Mouse (Mus musculus) activated CD4-positive, CD25-positive, alpha-beta regulatory T cell (primary cell): Measurements from ENCODE around the gene Gm13279. TPM values are rescaled to one million over a fixed set of nuclear protein-coding genes. Genes with fewer than 3 reads are reported as not detected.

Experiments
- polyA plus RNA-seq, 2 experiments: library from polyadenylated mRNA; unstranded; fragments of 100-300 nt; shearing (Covaris generic); gene quantifications; one replicate each; pipeline ENCODE4 v1.2.1; 2017

Gene Gm13279
- not detected for polyA plus RNA-seq

DNA sequence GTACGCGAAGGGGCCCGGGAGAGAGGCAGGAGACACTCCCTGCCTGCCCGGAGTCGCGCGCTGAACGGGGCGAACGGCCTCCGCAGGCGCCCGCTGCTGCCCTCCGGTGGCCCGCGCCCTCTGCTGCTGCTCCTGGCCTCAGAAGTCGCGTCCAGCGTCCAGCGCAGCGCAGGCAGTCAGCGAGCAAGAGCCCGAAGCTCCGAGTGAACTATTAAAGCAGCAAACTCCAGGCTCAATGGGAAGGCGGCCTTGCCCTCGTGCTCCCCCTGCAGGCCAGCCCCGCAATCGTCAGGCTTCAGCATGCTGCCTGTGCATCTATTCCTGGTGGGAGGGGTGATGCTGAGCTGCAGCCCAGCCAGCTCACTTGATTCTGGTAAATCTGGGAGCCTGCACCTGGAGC lies at the start of gene Gm13279:
Gene Gm13279, plus strand, starts transcription at position 301 of the 400 bp plus-strand sequence.

DNA sequence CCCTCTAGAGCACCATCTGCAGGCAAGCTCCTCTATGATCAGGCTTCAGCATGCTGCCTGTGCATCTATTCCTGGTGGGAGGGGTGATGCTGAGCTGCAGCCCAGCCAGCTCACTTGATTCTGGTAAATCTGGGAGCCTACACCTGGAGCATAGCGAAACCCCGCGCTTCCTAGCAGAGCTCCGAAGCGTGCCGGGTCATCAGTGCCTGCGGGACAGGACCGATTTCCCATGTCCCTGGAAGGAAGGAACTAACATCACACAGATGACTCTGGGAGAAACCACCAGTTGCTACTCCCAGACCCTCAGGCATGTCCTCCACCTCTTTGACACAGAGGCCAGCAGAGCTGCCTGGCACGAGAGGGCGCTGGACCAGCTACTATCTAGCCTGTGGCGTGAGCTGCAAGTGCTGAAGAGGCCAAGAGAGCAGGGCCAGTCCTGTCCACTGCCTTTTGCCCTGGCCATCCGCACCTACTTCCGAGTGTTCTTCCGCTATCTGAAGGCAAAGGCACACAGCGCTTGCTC lies 42.3 kb upstream of the Gm13279 start, which contains the start of gene Gm13271:
Gene Gm13271, plus strand, starts transcription at position 51 of the 523 bp plus-strand sequence.

DNA sequence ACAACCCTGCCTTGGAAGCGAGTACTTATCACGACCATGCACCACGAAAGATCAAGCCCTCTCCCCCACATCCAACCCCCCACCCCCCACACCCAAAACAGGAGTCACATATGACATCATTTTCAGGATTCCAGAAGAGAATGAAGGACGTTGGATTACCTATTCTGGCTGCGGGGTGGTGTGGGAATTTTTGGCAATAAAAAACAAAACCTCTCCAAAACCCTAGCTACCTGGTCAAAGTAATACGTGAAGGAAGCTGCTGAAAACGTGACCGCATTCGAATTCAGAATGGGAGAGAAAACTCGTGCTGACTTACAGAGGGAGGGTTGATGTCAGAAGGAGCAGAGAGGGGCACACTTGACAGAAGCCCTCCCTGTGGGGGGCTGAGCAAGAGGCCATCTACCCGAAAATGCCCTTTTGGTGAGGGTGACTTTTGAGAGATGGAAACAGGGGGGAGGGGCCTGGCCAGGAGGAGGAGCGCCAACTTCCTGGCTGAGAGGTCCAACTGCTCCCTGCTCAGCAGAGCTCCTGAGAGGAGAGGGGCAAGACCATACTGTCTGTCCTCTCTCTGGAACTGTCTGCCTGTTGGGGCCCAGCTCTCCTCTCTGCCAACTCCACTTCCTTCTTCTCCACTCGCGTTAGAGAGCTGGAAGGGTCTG lies 37.5 kb upstream of the Gm13279 start, which contains the start of gene Gm13283:
Gene Gm13283, plus strand, starts transcription at position 510 of the 659 bp plus-strand sequence.

DNA sequence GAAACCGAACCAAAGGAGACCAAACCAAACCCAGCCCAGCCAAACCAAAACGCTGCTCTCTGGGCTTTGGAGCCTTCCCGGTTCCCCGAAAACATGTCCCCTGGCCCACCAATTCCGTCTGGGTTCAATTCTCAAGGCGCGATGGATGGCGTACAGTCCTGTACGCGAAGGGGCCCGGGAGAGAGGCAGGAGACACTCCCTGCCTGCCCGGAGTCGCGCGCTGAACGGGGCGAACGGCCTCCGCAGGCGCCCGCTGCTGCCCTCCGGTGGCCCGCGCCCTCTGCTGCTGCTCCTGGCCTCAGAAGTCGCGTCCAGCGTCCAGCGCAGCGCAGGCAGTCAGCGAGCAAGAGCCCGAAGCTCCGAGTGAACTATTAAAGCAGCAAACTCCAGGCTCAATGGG lies 23.7 kb upstream of the Gm13279 start, which contains the start of gene Gm13290:
Gene Gm13290, plus strand, starts transcription at position 301 of the 400 bp plus-strand sequence.

DNA sequence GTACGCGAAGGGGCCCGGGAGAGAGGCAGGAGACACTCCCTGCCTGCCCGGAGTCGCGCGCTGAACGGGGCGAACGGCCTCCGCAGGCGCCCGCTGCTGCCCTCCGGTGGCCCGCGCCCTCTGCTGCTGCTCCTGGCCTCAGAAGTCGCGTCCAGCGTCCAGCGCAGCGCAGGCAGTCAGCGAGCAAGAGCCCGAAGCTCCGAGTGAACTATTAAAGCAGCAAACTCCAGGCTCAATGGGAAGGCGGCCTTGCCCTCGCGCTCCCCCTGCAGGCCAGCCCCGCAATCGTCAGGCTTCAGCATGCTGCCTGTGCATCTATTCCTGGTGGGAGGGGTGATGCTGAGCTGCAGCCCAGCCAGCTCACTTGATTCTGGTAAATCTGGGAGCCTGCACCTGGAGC lies 20.6 kb upstream of the Gm13279 start, which contains the start of gene Gm13289:
Gene Gm13289, plus strand, starts transcription at position 301 of the 400 bp plus-strand sequence.

DNA sequence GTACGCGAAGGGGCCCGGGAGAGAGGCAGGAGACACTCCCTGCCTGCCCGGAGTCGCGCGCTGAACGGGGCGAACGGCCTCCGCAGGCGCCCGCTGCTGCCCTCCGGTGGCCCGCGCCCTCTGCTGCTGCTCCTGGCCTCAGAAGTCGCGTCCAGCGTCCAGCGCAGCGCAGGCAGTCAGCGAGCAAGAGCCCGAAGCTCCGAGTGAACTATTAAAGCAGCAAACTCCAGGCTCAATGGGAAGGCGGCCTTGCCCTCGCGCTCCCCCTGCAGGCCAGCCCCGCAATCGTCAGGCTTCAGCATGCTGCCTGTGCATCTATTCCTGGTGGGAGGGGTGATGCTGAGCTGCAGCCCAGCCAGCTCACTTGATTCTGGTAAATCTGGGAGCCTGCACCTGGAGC lies 17.6 kb upstream of the Gm13279 start, which contains the start of gene Gm13272:
Gene Gm13272, plus strand, starts transcription at position 301 of the 400 bp plus-strand sequence.

DNA sequence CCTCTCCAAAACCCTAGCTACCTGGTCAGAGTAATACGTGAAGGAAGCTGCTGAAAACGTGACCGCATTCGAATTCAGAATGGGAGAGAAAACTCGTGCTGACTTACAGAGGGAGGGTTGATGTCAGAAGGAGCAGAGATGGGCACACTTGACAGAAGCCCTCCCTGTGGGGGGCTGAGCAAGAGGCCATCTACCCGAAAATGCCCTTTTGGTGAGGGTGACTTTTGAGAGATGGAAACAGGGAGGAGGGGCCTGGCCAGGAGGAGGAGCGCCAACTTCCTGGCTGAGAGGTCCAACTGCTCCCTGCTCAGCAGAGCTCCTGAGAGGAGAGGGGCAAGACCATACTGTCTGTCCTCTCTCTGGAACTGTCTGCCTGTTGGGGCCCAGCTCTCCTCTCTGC lies 15.4 kb upstream of the Gm13279 start, which contains the start of gene Ifnz:
Gene Ifnz, plus strand, starts transcription at position 301 of the 400 bp plus-strand sequence.

GRCm38 (mm10) chr4:88785409-88785808 lies 11.8 kb upstream of the Gm13279 start, which contains the start of gene Gm13276:
Gm13276 (plus strand) TSS chr4:88785709.

DNA sequence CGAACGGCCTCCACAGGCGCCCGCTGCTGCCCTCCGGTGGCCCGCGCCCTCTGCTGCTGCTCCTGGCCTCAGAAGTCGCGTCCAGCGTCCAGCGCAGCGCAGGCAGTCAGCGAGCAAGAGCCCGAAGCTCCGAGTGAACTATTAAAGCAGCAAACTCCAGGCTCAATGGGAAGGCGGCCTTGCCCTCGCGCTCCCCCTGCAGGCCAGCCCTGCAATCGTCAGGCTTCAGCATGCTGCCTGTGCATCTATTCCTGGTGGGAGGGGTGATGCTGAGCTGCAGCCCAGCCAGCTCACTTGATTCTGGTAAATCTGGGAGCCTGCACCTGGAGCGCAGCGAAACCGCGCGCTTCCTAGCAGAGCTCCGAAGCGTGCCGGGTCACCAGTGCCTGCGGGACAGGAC lies 8.8 kb upstream of the Gm13279 start, which contains the start of gene Gm13277:
Gene Gm13277, plus strand, starts transcription at position 231 of the 400 bp plus-strand sequence.

GRCm38 (mm10) chr4:88791250-88791649 lies 5.9 kb upstream of the Gm13279 start, which contains the start of gene Gm13278:
Gm13278 (plus strand) TSS chr4:88791550.

DNA sequence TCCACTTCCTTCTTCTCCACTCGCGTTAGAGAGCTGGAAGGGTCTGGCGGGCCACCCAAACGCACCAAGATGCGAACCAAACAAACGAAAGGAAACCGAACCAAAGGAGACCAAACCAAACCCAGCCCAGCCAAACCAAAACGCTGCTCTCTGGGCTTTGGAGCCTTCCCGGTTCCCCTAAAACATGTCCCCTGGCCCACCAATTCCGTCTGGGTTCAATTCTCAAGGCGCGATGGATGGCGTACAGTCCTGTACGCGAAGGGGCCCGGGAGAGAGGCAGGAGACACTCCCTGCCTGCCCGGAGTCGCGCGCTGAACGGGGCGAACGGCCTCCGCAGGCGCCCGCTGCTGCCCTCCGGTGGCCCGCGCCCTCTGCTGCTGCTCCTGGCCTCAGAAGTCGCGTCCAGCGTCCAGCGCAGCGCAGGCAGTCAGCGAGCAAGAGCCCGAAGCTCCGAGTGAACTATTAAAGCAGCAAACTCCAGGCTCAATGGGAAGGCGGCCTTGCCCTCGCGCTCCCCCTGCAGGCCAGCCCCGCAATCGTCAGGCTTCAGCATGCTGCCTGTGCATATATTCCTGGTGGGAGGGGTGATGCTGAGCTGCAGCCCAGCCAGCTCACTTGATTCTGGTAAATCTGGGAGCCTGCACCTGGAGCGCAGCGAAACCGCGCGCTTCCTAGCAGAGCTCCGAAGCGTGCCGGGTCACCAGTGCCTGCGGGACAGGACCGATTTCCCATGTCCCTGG lies 3.1 kb upstream of the Gm13279 start, which contains the start of gene Gm13275:
Gene Gm13275, plus strand, starts transcription at position 552 of the 740 bp plus-strand sequence.

GRCm38 (mm10) chr4:88799365-88799764 lies 2.2 kb downstream of the Gm13279 start, which contains the start of gene Gm13285:
Gm13285 (plus strand) TSS chr4:88799665.

GRCm38 (mm10) chr4:88802954-88803353 lies 5.8 kb downstream of the Gm13279 start, which contains the start of gene Gm13287:
Gm13287 (plus strand) TSS chr4:88803254.

GRCm38 (mm10) chr4:88805231-88805630 lies 8.0 kb downstream of the Gm13279 start, which contains the start of gene Gm13288:
Gm13288 (plus strand) TSS chr4:88805531.

DNA sequence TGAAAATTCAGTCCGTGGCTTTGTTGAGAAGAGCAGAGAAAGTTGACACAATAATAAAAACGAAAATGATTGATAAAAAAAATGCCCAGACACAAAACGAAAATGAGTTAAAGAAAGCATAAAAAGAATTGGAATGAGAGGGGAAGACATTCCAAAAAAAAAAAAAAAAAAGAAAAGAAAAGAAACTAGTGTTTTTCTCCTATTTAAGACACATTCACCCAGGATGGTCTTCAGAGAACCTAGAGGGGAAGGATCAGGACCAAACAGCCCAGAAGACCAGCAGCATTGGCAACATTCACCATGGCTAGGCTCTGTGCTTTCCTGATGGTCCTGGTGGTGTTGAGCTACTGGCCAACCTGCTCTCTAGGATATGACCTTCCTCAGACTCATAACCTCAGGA lies 18.7 kb downstream of the Gm13279 start, which contains the start of gene Ifna7:
Gene Ifna7, plus strand, starts transcription at position 301 of the 400 bp plus-strand sequence.

DNA sequence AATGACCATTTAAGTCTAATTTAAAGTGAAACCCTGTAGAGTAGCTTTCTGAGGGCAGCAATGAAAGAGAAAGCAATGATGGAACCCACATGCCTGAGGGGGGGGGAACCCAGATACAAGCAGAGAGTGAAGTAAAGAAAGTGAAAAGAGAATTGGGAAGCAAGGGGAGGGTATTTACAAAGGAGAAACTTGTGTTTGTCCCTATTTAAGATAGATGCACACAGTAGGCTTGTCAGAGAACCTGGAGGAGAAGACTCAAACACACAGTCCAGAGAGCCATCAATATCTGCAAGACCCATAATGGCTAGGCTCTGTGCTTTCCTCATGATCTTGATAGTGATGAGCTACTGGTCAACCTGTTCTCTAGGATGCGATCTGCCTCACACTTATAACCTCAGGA lies 22.5 kb downstream of the Gm13279 start, which contains the start of gene Ifna11:
Gene Ifna11, plus strand, starts transcription at position 301 of the 400 bp plus-strand sequence.

DNA sequence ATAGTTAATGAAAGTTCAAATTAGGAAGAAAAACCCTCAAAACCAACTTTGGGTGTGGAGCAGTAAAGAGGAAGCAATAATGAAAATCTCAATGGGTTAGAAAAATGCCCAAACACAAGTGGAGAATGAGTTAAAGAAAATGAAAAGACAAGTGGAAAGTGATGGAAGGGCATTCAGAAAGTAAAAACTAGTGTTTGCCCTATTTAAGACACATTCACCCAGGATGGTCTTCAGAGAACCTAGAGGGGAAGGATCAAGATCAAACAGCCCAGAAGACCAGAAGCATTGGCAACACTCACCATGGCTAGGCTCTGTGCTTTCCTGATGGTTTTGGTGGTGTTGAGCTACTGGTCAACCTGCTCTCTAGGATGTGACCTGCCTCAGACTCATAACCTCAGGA lies 29.9 kb downstream of the Gm13279 start, which contains the start of gene Ifna6:
Gene Ifna6, plus strand, starts transcription at position 301 of the 400 bp plus-strand sequence.

GRCm38 (mm10) chr4:88835225-88835624 lies 38.0 kb downstream of the Gm13279 start, which contains the start of gene Ifna5:
Ifna5 (plus strand) TSS chr4:88835525.

DNA sequence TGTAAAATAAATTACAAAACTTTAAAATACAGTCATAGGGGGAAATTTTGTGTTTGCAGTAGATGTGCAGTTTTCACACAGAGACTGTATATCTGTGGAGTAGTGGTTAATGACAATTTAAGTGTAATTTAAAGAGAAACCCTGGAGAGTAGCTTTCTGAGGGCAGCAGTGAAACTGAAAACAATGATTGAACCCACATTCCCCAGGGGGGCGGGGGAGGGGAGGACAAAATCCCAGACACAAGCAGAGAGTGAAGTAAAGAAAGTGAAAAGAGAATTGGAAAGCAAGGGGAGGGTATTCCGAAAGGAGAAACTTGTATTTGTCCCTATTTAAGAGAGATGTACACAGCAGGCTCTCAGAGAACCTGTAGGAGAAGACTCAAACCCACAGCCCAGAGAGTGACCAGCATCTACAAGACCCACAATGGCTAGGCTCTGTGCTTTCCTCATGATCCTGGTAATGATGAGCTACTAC lies 44.3 kb downstream of the Gm13279 start, which contains the start of gene Ifna4:
Gene Ifna4, plus strand, starts transcription at position 424 of the 474 bp plus-strand sequence.

